Mouse (Mus musculus) intestine, postnatal 0 days (tissue): ENCODE data around the gene Camk1d. TPM values are rescaled to one million over a fixed set of nuclear protein-coding genes. Genes with fewer than 3 reads are reported as not detected.

Source experiments
- ATAC-seq: fragments of 200-750 bp; cut with Nextera tagmentation; 2 replicates; pipeline ENCODE4 v1.8.0; 2017; ENCODE audit warnings: mild to moderate bottlenecking, moderate TSS enrichment, moderate library complexity
- H3K27ac ChIP-seq: fragments of 300-500 bp; sonication (generic); 2 replicates; pipeline ENCODE4 v1.5.1; 2014; ENCODE audit warnings: mild to moderate bottlenecking, low read depth, low read length, moderate library complexity
- H3K27me3 ChIP-seq: fragments of 300-500 bp; sonication (generic); replicated peaks from 2 replicates; pipeline ENCODE4 v1.6.1; 2014; ENCODE audit warnings: low read length, mixed read lengths; ENCODE audit not compliant: control insufficient read depth, insufficient read depth
- H3K36me3 ChIP-seq: fragments of 300-500 bp; sonication (generic); 2 replicates; pipeline ENCODE4 v1.6.1; 2014; ENCODE audit warnings: mild to moderate bottlenecking, moderate library complexity; ENCODE audit not compliant: control insufficient read depth, insufficient read depth
- H3K4me1 ChIP-seq: fragments of 300-500 bp; sonication (generic); replicated peaks from 2 replicates; pipeline ENCODE4 v1.6.1; 2014; ENCODE audit warnings: antibody characterized with exemption, low read length, mixed read lengths; ENCODE audit not compliant: control insufficient read depth, insufficient read depth
- H3K4me2 ChIP-seq: fragments of 300-500 bp; sonication (generic); replicated peaks from 2 replicates; pipeline ENCODE4 v1.6.1; 2014; ENCODE audit warnings: low read depth, mild to moderate bottlenecking, moderate library complexity
- H3K4me3 ChIP-seq: fragments of 300-500 bp; sonication (generic); 2 replicates; pipeline ENCODE4 v1.5.1; 2014; ENCODE audit warnings: low read depth, low read length
- H3K9ac ChIP-seq: fragments of 300-500 bp; sonication (generic); 2 replicates; pipeline ENCODE4 v1.6.1; 2014; ENCODE audit warnings: mild to moderate bottlenecking, low read depth, low read length
- H3K9me3 ChIP-seq: fragments of 300-500 bp; sonication (generic); 2 replicates; pipeline ENCODE4 v1.6.1; 2016; ENCODE audit warnings: mixed run types; ENCODE audit not compliant: control insufficient read depth
- CTCF ChIP-seq: sonication (generic); IDR thresholded peaks from 2 replicates; pipeline ENCODE4 v1.5.1; 2016; ENCODE audit warnings: low read depth, mild to moderate bottlenecking, control low read depth, antibody characterized with exemption, moderate library complexity
- WGBS: fragments of 180-500 bp; shearing (Covaris S2); extraction: QIAGEN DNeasy Blood & Tissue Kit; methylation state at CpG from one replicate; pipeline ENCODE4 v1.1.7; 2014; 5-methylcytosine and 5-hydroxymethylcytosine counted together
- polyA plus RNA-seq: library from polyadenylated mRNA; unstranded; fragments of >200 nt; fragmentation: Nextera tagmentation; extraction: Ambion mirVana; gene quantifications from 2 replicates; pipeline ENCODE4 v1.2.1, GENCODE M21; 2015

Gene Camk1d
- polyA plus RNA-seq, 1 experiment from 2014 or later = 11.3 TPM

- Histone ChIP-seq H3K9ac (no peak overlapping the region), H3K27ac (no peak overlapping the region), H3K27me3 (no peaks in the 10 kb centered on the region), H3K4me1 (no peaks in the 10 kb centered on the region), H3K4me3 (no peak overlapping the region), H3K36me3 (no peaks in the 10 kb centered on the region), H3K9me3 (no peaks in the 10 kb centered on the region), H3K4me2 (no peak overlapping the region)
- no peak for TF ChIP-seq CTCF
- WGBS = 94% methylated on average over 5 of the region's 5 CpGs
- no peak for ATAC-seq
Measured at GRCm38 (mm10) chr2:5514095-5514494, 200.2 kb downstream of the Camk1d start.

- ATAC-seq = no peak
- 82% methylated on average over 2 of the region's 2 CpGs for WGBS
Measured at GRCm38 (mm10) chr2:5513621-5514020, 200.7 kb downstream of the Camk1d start.

DNA sequence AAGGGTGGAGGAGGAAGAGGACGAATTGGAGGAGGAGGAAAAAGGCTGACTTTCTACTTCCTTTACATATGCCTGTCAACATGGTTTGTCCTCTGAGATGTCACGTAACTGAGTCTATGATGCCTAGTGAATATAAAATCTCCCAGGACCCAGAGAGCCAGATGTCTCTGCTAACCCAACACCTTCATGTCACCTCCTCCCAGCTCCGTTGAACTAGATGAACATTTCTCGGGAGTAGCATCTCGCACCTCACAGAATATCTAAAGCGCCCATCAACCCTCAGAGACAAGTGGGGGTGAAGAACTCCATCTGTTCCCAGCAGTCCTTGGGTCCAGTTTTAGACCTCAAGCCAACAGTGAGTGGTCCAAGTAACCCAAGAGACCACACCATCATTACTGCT lies 204.3 kb downstream of the Camk1d start:
- TF ChIP-seq CTCF = no peak
- H3K27me3 ChIP-seq = no peaks in the 10 kb centered on the region
- no peaks in the 10 kb centered on the region for H3K4me1 ChIP-seq
- no peaks in the 10 kb centered on the region for H3K9me3 ChIP-seq
- no peak overlapping the region for H3K27ac ChIP-seq
- 91% methylated on average over 6 of the region's 6 CpGs for WGBS
- H3K9ac ChIP-seq = no peak overlapping the region
- H3K4me2 ChIP-seq = no peak overlapping the region
- ATAC-seq = no peak
- H3K4me3 ChIP-seq = no peak overlapping the region
- H3K36me3 ChIP-seq = no peaks in the 10 kb centered on the region

More at GRCm38 (mm10) chr2:5513621-5514020, 200.7 kb downstream of the Camk1d start:
- H3K27ac ChIP-seq = no peak overlapping the region
- H3K4me2 ChIP-seq = no peak overlapping the region
- H3K9me3 ChIP-seq = no peaks in the 10 kb centered on the region
- H3K27me3 ChIP-seq = no peaks in the 10 kb centered on the region
- no peaks in the 10 kb centered on the region for H3K36me3 ChIP-seq
- TF ChIP-seq CTCF = no peak
- H3K4me1 ChIP-seq = no peaks in the 10 kb centered on the region
- no peak overlapping the region for H3K4me3 ChIP-seq
- H3K9ac ChIP-seq = no peak overlapping the region

DNA sequence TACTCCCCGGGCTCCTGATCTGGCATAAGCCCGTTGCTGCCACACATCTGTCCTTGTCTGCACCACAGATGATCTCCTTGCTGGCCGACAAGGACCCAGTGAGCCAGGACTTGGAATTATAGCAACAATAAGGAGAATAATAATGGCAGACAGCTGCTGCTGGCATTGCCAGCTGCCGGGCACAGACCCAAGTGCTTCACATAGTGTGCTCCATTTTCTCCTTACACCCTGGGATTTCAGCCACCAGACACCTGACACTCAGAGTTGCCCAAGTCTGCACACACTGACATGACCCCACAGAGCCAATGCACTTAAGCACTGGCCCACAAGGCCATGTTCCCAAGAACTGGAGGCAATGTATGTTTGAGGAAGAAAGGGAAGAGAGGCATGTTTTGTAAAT lies 214.7 kb downstream of the Camk1d start:
- Histone ChIP-seq H3K4me1 (no peaks in the 10 kb centered on the region), H3K27ac (no peak overlapping the region), H3K4me2 (no peak overlapping the region), H3K27me3 (no peaks in the 10 kb centered on the region), H3K36me3 (peaks cover 4% of the 10 kb centered on the region; the same call in 1 of the 2 replicates), H3K9me3 (no peaks in the 10 kb centered on the region), H3K4me3 (no peak overlapping the region), H3K9ac (no peak overlapping the region)
- no peak for ATAC-seq
- no peak for TF ChIP-seq CTCF
- 90% methylated on average over 4 of the region's 4 CpGs for WGBS

- no peaks in the 10 kb centered on the region for H3K36me3 ChIP-seq
- no peak for TF ChIP-seq CTCF
- WGBS = 77% methylated on average over 5 of the region's 5 CpGs
- no peak overlapping the region for H3K4me3 ChIP-seq
- no peak for ATAC-seq
- no peak overlapping the region for H3K27ac ChIP-seq
- H3K9ac ChIP-seq = no peak overlapping the region
- no peaks in the 10 kb centered on the region for H3K9me3 ChIP-seq
- 0 out of 2 replicates have a peak, but pooled peaks cover 2% of the 10 kb centered on the region for H3K4me1 ChIP-seq
- H3K4me2 ChIP-seq = no peak overlapping the region
- no peaks in the 10 kb centered on the region for H3K27me3 ChIP-seq
Measured at GRCm38 (mm10) chr2:5489916-5490315, 224.4 kb downstream of the Camk1d start.

- 83% methylated on average over 3 of the region's 3 CpGs for WGBS
- no peak overlapping the region for H3K4me2 ChIP-seq
- H3K36me3 ChIP-seq = no peaks in the 10 kb centered on the region
- no peak for TF ChIP-seq CTCF
- H3K27me3 ChIP-seq = no peaks in the 10 kb centered on the region
- H3K9me3 ChIP-seq = no peaks in the 10 kb centered on the region
- H3K4me1 ChIP-seq = 0 out of 2 replicates have a peak, but pooled peaks cover 2% of the 10 kb centered on the region
- no peak for ATAC-seq
- no peak overlapping the region for H3K9ac ChIP-seq
- no peak overlapping the region for H3K4me3 ChIP-seq
- no peak overlapping the region for H3K27ac ChIP-seq
Measured at GRCm38 (mm10) chr2:5487344-5487743, 227.0 kb downstream of the Camk1d start.

DNA sequence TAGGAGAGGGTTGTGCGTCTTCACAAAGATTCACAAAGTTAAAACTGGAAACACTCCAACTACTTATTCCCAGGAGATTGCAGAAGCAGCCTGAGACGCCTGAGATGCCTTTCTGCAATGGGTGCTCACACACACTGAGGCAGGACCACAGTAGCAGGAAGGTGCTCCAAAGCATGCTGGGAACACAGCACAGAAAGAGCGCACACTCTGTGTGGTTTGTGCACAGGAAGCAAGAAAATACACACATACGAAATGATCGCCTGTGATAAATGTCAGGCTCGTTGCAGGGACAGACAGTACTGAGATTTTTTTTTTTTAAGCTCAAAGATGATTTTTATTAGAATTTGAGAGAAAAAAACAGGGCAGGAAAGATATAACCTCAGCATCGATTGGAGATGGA lies 227.7 kb downstream of the Camk1d start:
- WGBS = 82% methylated on average over 7 of the region's 7 CpGs
- TF ChIP-seq CTCF = no peak

More for the DNA sequence above, 227.7 kb downstream of the Camk1d start:
- 0 out of 2 replicates have a peak, but pooled peaks cover 2% of the 10 kb centered on the region for H3K4me1 ChIP-seq
- no peak overlapping the region for H3K4me3 ChIP-seq
- H3K4me2 ChIP-seq = no peak overlapping the region
- no peak overlapping the region for H3K27ac ChIP-seq
- no peaks in the 10 kb centered on the region for H3K36me3 ChIP-seq
- H3K9ac ChIP-seq = no peak overlapping the region
- ATAC-seq = no peak
- no peaks in the 10 kb centered on the region for H3K9me3 ChIP-seq
- no peaks in the 10 kb centered on the region for H3K27me3 ChIP-seq
